Mouse (Mus musculus): ENCODE results near the gene Irf3. TPM values are rescaled to one million over a fixed set of nuclear protein-coding genes. Genes with fewer than 3 reads are reported as not detected.

The Irf3 gene
- polyA plus RNA-seq, 2 experiments, result 92.7 to 168 TPM

GRCm38 (mm10) chr7:45013366-45014095 is 16.1 kb downstream of the Irf3 start:
- H3K4me2 ChIP-seq (replicated peaks; ENCODE audit: low read depth, low read length, severe bottlenecking), result no peak overlapping the region
- no peak for DNase-seq (ENCODE audit: low spot score)
- 97% methylated on average over 16 of the region's 16 CpGs for WGBS
- H3K27ac ChIP-seq (replicated peaks; ENCODE audit: low read depth, low read length), result no peak overlapping the region
- no peak for TF ChIP-seq POLR2A (IDR thresholded peaks at IDR 0.05; ENCODE audit: borderline replicate concordance, extremely low read depth, insufficient read depth, insufficient read length)
- no peaks in the 10 kb centered on the region for H3K9me3 ChIP-seq (ENCODE audit: control insufficient read depth, low read length)
- H3K36me3 ChIP-seq (ENCODE audit: control insufficient read depth, insufficient read depth, low read length), result peaks cover 50% of the 10 kb centered on the region
- H3K4me1 ChIP-seq (ENCODE audit: control insufficient read depth, insufficient read depth, low read length), result peaks cover 17% of the 10 kb centered on the region
- no peak overlapping the region for H3K4me3 ChIP-seq (replicated peaks; ENCODE audit: low read length)
- H3K9ac ChIP-seq (ENCODE audit: low read depth, low read length, severe bottlenecking), result no peak overlapping the region
- no peak for ATAC-seq (ENCODE audit: low FRiP score, low read depth)
- no peaks in the 10 kb centered on the region for H3K27me3 ChIP-seq (ENCODE audit: control insufficient read depth, insufficient read depth, low read length)

- Histone ChIP-seq H3K36me3 (ENCODE audit: control insufficient read depth, insufficient read depth, low read length) (peaks cover 45% of the 10 kb centered on the region), H3K4me2 (replicated peaks; ENCODE audit: low read depth, low read length, severe bottlenecking) (no peak overlapping the region), H3K9me3 (ENCODE audit: control insufficient read depth, low read length) (no peaks in the 10 kb centered on the region), H3K27ac (replicated peaks; ENCODE audit: low read depth, low read length) (no peak overlapping the region), H3K27me3 (ENCODE audit: control insufficient read depth, insufficient read depth, low read length) (no peaks in the 10 kb centered on the region), H3K9ac (ENCODE audit: low read depth, low read length, severe bottlenecking) (no peak overlapping the region), H3K4me1 (ENCODE audit: control insufficient read depth, insufficient read depth, low read length) (peaks cover 22% of the 10 kb centered on the region), H3K4me3 (replicated peaks; ENCODE audit: low read length) (no peak overlapping the region)
- WGBS, result 95% methylated on average over 3 of the region's 3 CpGs
- ATAC-seq (ENCODE audit: low FRiP score, low read depth) (no peak), DNase-seq (ENCODE audit: low spot score) (no peak)
- no peak for TF ChIP-seq POLR2A (IDR thresholded peaks at IDR 0.05; ENCODE audit: borderline replicate concordance, extremely low read depth, insufficient read depth, insufficient read length)
Measured at GRCm38 (mm10) chr7:45014096-45014451, 16.6 kb downstream of the Irf3 start.

- no peaks in the 10 kb centered on the region for H3K9me3 ChIP-seq (ENCODE audit: control insufficient read depth, low read length)
- peak overlapping the region; percentile 96 for H3K4me3 ChIP-seq (replicated peaks; ENCODE audit: low read length)
- peak overlapping the region; percentile 92 for H3K9ac ChIP-seq (ENCODE audit: low read depth, low read length, severe bottlenecking)
- H3K4me1 ChIP-seq (ENCODE audit: control insufficient read depth, insufficient read depth, low read length), result peaks cover 22% of the 10 kb centered on the region
- peaks cover 31% of the 10 kb centered on the region for H3K36me3 ChIP-seq (ENCODE audit: control insufficient read depth, insufficient read depth, low read length)
- no peak; the same call in 1 of the 2 replicates for ATAC-seq (ENCODE audit: low FRiP score, low read depth)
- DNase-seq (ENCODE audit: low spot score), result no peak
- under 1% methylated on average over 20 of the region's 20 CpGs for WGBS
- peak overlapping the region; percentile 76 for H3K4me2 ChIP-seq (replicated peaks; ENCODE audit: low read depth, low read length, severe bottlenecking)
- no peaks in the 10 kb centered on the region for H3K27me3 ChIP-seq (ENCODE audit: control insufficient read depth, insufficient read depth, low read length)
- peak overlapping the region; percentile 72 for H3K27ac ChIP-seq (replicated peaks; ENCODE audit: low read depth, low read length)
- no peak for TF ChIP-seq POLR2A (IDR thresholded peaks at IDR 0.05; ENCODE audit: borderline replicate concordance, extremely low read depth, insufficient read depth, insufficient read length)
Measured at GRCm38 (mm10) chr7:45015344-45015956, 18.0 kb downstream of the Irf3 start.

- Histone ChIP-seq H3K27me3 (ENCODE audit: control insufficient read depth, insufficient read depth, low read length) (no peaks in the 10 kb centered on the region), H3K36me3 (ENCODE audit: control insufficient read depth, insufficient read depth, low read length) (peaks cover 26% of the 10 kb centered on the region), H3K9me3 (ENCODE audit: control insufficient read depth, low read length) (no peaks in the 10 kb centered on the region), H3K4me2 (replicated peaks; ENCODE audit: low read depth, low read length, severe bottlenecking) (peak within 1 kb of the TSS; percentile 91), H3K9ac (ENCODE audit: low read depth, low read length, severe bottlenecking) (peak within 1 kb of the TSS; percentile 92), H3K4me1 (ENCODE audit: control insufficient read depth, insufficient read depth, low read length) (peaks cover 22% of the 10 kb centered on the region), H3K4me3 (replicated peaks; ENCODE audit: low read length) (peak within 1 kb of the TSS; percentile 96), H3K27ac (replicated peaks; ENCODE audit: low read depth, low read length) (peak within 1 kb of the TSS; percentile 94)
- TF ChIP-seq POLR2A (IDR thresholded peaks at IDR 0.05; ENCODE audit: borderline replicate concordance, extremely low read depth, insufficient read depth, insufficient read length), result 0 out of 2 replicates have a peak, but pooled peaks have one; percentile 57
- ATAC-seq (ENCODE audit: low FRiP score, low read depth) (peak; percentile 90), DNase-seq (ENCODE audit: low spot score) (peak; percentile 99)
- under 1% methylated on average over 40 of the region's 69 CpGs for WGBS
Measured at GRCm38 (mm10) chr7:45015957-45016612, 18.6 kb downstream of the Irf3 start, which contains the start of gene Scaf1. Gene Scaf1 (minus strand): TSS chr7:45016363.

GRCm38 (mm10) chr7:45016761-45017160 is 19.3 kb downstream of the Irf3 start:
- H3K36me3 ChIP-seq (ENCODE audit: control insufficient read depth, insufficient read depth, low read length), result peaks cover 19% of the 10 kb centered on the region
- H3K9me3 ChIP-seq (ENCODE audit: control insufficient read depth, low read length), result no peaks in the 10 kb centered on the region
- no peak for DNase-seq (ENCODE audit: low spot score)
- peak overlapping the region; percentile 94 for H3K27ac ChIP-seq (replicated peaks; ENCODE audit: low read depth, low read length)
- ATAC-seq (ENCODE audit: low FRiP score, low read depth), result no peak
- TF ChIP-seq POLR2A (IDR thresholded peaks at IDR 0.05; ENCODE audit: borderline replicate concordance, extremely low read depth, insufficient read depth, insufficient read length), result no peak
- H3K27me3 ChIP-seq (ENCODE audit: control insufficient read depth, insufficient read depth, low read length), result no peaks in the 10 kb centered on the region
- H3K4me1 ChIP-seq (ENCODE audit: control insufficient read depth, insufficient read depth, low read length), result peaks cover 22% of the 10 kb centered on the region
- H3K4me3 ChIP-seq (replicated peaks; ENCODE audit: low read length), result peak overlapping the region; percentile 96
- H3K9ac ChIP-seq (ENCODE audit: low read depth, low read length, severe bottlenecking), result peak overlapping the region; percentile 32
- peak overlapping the region; percentile 91 for H3K4me2 ChIP-seq (replicated peaks; ENCODE audit: low read depth, low read length, severe bottlenecking)
- 4% methylated on average over 4 of the region's 4 CpGs for WGBS

Measured in limb, embryonic 14.5 days (tissue).